Mouse (Mus musculus) bone marrow, adult 2 months (tissue): ENCODE results near the gene L3mbtl4. TPM values are rescaled to one million over a fixed set of nuclear protein-coding genes. Genes with fewer than 3 reads are reported as not detected.

Source experiments
- H3K27ac ChIP-seq: fragments of 200-500 bp; 2 replicates; pipeline ENCODE4 v1.5.1; 2012; ENCODE audit warnings: low read depth, mild to moderate bottlenecking, control low read depth, inconsistent platforms, low read length; ENCODE audit not compliant: control insufficient read depth, poor library complexity, insufficient read depth
- H3K4me1 ChIP-seq: fragments of 200-500 bp; 2 replicates; pipeline ENCODE4 v1.6.1; 2011; ENCODE audit warnings: low read length; ENCODE audit not compliant: control insufficient read depth, insufficient read depth
- H3K4me3 ChIP-seq: fragments of 200-500 bp; replicated peaks from 2 replicates; pipeline ENCODE3; 2011; ENCODE audit warnings: mild to moderate bottlenecking, low read depth, low read length, control low read depth; ENCODE audit not compliant: control insufficient read depth
- CTCF ChIP-seq: fragments of 200-500 bp; IDR thresholded peaks from 2 replicates; pipeline ENCODE4 v1.5.1; 2011; ENCODE audit warnings: low read length, control low read depth; ENCODE audit not compliant: control insufficient read depth, insufficient read depth
- POLR2A ChIP-seq: fragments of 200-500 bp; IDR thresholded peaks from 2 replicates; pipeline ENCODE4 v1.6.1; 2011; ENCODE audit warnings: low read depth, mild to moderate bottlenecking, control low read depth, low read length, borderline replicate concordance; ENCODE audit not compliant: control insufficient read depth
- WGBS: fragments of 180-500 bp; shearing (Covaris S2); methylation state at CpG from one replicate; pipeline ENCODE4 v1.1.7; 2018; 5-methylcytosine and 5-hydroxymethylcytosine counted together
- polyA plus RNA-seq: library from polyadenylated mRNA; stranded (reverse); fragments of >200 nt; gene quantifications from 2 replicates; pipeline ENCODE4 v1.2.4, GENCODE M21; 2011; ENCODE audit warnings: low replicate concordance; ENCODE audit not compliant: missing spikeins, insufficient read depth, insufficient read length

L3mbtl4 gene
- polyA plus RNA-seq, 1 experiment, result not detected

- TF ChIP-seq CTCF (no peak), POLR2A (no peak)
- 73% methylated on average over 4 of the region's 4 CpGs for WGBS
- Histone ChIP-seq H3K4me1 (no peaks in the 10 kb centered on the region), H3K4me3 (no peak overlapping the region), H3K27ac (no peak overlapping the region)
Observed at GRCm38 (mm10) chr17:68793741-68794140, 520.1 kb downstream of the L3mbtl4 start.

- Histone ChIP-seq H3K4me1 (no peaks in the 10 kb centered on the region), H3K27ac (no peak within 1 kb of the TSS), H3K4me3 (no peak within 1 kb of the TSS)
- TF ChIP-seq CTCF (no peak), POLR2A (no peak)
- WGBS, result 78% methylated on average over 6 of the region's 6 CpGs
Observed at GRCm38 (mm10) chr17:68826323-68826722, 552.7 kb downstream of the L3mbtl4 start, which contains the start of gene Tmem200c. TSS of gene Tmem200c (plus strand) at chr17:68826623.
